Mouse (Mus musculus) B cell, adult 2 months (primary cell): ENCODE measurements around the gene Mycl.

Experiments used
- DNase-seq, 2 experiments: peaks; one replicate each; pipeline ENCODE4 v3.0.0; 2022

Mycl gene

GRCm38 (mm10) chr4:123021591-123021990 is 26.1 kb downstream of the Mycl start:
- DNase-seq: no peak

GRCm38 (mm10) chr4:123022896-123023295 is 27.4 kb downstream of the Mycl start:
- no peak for DNase-seq

GRCm38 (mm10) chr4:123025418-123025817 is 30.0 kb downstream of the Mycl start:
- peak in 1 of 2 experiments; percentile 20 for DNase-seq

- DNase-seq: peak; percentile 68 to 73
Measured at GRCm38 (mm10) chr4:123026161-123026560, 30.7 kb downstream of the Mycl start.

- peak; percentile 38 to 49 for DNase-seq
Measured at GRCm38 (mm10) chr4:123026597-123026996, 31.1 kb downstream of the Mycl start.

- DNase-seq: no peak
Measured at GRCm38 (mm10) chr4:123034841-123035240, 39.4 kb downstream of the Mycl start.

GRCm38 (mm10) chr4:123035636-123036035 is 40.2 kb downstream of the Mycl start:
- no peak for DNase-seq

GRCm38 (mm10) chr4:123036710-123037109 is 41.3 kb downstream of the Mycl start:
- no peak for DNase-seq

GRCm38 (mm10) chr4:123041131-123041530 is 45.7 kb downstream of the Mycl start:
- no peak for DNase-seq

- no peak for DNase-seq
Measured at GRCm38 (mm10) chr4:123043858-123044257, 48.4 kb downstream of the Mycl start.

- DNase-seq: no peak
Measured at GRCm38 (mm10) chr4:123044842-123045241, 49.4 kb downstream of the Mycl start.

GRCm38 (mm10) chr4:123046300-123046699 is 50.8 kb downstream of the Mycl start:
- no peak for DNase-seq

- DNase-seq: peak; percentile 43 to 51
Measured at GRCm38 (mm10) chr4:123050681-123051211, 55.3 kb downstream of the Mycl start.
